Mouse (Mus musculus) megakaryocyte, embryonic 14.5 days (primary cell): ENCODE measurements around the gene Psmb1.

Experiments
- FLI1 ChIP-seq: IDR thresholded peaks from 2 replicates; pipeline ENCODE4 v1.6.1; 2012; ENCODE audit warnings: low read length, inconsistent platforms, mixed read lengths
- GATA1 ChIP-seq: IDR thresholded peaks from 3 replicates; pipeline ENCODE4 v1.6.1; 2012; ENCODE audit warnings: mixed read lengths, low read length, inconsistent platforms, borderline replicate concordance

DNA sequence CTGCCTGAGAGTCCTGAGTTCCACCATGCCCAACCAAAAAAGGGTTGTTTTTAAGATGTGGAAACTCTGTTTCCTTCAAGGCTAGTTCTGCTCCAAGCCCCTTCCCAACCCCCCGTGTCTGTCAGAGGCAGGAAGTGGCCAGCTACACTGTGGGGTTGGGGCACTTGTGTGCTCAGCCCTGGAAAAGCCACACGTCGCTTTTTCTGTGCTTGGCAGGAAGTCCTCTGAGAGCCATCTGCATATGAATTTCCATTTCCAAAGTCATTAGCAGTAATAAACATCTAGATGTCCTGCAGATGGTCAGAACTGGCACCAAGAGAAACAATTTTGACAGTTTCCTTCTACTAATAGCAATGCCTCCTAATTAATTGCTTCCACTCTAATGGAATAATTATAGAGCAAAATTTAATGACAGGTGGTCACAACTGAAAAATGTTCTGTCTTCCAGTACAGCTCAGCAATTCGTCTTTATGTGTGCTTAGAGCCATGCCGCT lies 68.5 kb downstream of the Psmb1 start:
- TF ChIP-seq GATA1: no peak
- no peak for TF ChIP-seq FLI1
